Comparison of ENCODE assay signal across 8 mouse cellular contexts in the genomic region with DNA sequence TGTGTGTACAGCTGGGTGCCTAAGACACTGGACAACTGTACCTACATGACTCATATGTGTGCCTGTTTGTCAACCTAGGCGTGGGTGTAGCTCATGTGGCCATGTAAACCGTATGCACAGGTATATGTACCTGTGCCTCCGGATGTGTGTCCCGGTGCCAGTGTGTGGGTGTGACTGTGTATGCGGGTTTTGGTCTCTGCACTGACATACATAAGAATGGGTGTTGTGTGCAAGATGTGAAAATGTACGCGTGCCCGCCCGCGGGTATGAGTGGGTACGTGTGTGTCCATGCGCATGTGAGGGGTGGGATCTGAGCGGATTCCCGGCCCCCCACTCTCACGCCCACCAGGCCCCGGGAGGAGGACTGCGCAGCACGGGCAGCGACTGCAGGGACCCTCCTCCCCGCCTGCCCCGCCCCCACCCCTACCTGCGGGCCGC. TPM values are rescaled to one million over a fixed set of nuclear protein-coding genes. Genes with fewer than 3 reads are reported as not detected.
DNase-seq lines count a peak whose midpoint lies in the region; ATAC-seq and TF ChIP-seq lines count a peak whose summit lies in the region.

No protein-coding gene starts in this region.

- TF ChIP-seq POLR2A in heart, adult 2 months (IDR thresholded peaks at IDR 0.05; ENCODE audit: insufficient read depth, low read depth, low read length), result no peak
- no peak for TF ChIP-seq POLR2A in embryonic fibroblast, embryonic 13.5 days (IDR thresholded peaks at IDR 0.05; ENCODE audit: low read depth, low read length)

- no peak overlapping the region for H3K9ac ChIP-seq in heart, adult 2 months (ENCODE audit: low read depth, low read length)
- peak overlapping the region; percentile 79 for H3K9ac ChIP-seq in limb, embryonic 12.5 days (replicated peaks)
- H3K9ac ChIP-seq in stomach, embryonic 16.5 days (ENCODE audit: low read length), result peak overlapping the region; percentile 74

- H3K4me3 ChIP-seq in heart, adult 2 months, result peak overlapping the region; percentile 45
- peak overlapping the region; percentile 29 for H3K4me3 ChIP-seq in embryonic fibroblast, embryonic 13.5 days (ENCODE audit: insufficient read depth, low read length)
- H3K4me3 ChIP-seq in limb, embryonic 12.5 days (replicated peaks), result peak overlapping the region; percentile 82
- peak overlapping the region; percentile 62 for H3K4me3 ChIP-seq in stomach, embryonic 16.5 days (replicated peaks; ENCODE audit: low read length)

- no peak for TF ChIP-seq EP300 in heart, adult 2 months (IDR thresholded peaks at IDR 0.05; ENCODE audit: insufficient read depth, low read depth, low read length)

- H3K27me3 ChIP-seq in heart, adult 2 months (ENCODE audit: control insufficient read depth, insufficient read depth, low read length), result no peaks in the 10 kb centered on the region
- H3K27me3 ChIP-seq in limb, embryonic 12.5 days, result no peaks in the 10 kb centered on the region
- no peaks in the 10 kb centered on the region for H3K27me3 ChIP-seq in stomach, embryonic 16.5 days (ENCODE audit: control insufficient read depth, insufficient read depth, low read length)

- peak overlapping the region; percentile 76 for H3K4me2 ChIP-seq in limb, embryonic 12.5 days
- peak overlapping the region; percentile 76 for H3K4me2 ChIP-seq in stomach, embryonic 16.5 days (ENCODE audit: low read depth, low read length)

- H3K36me3 ChIP-seq in heart, adult 2 months (ENCODE audit: control insufficient read depth, insufficient read depth, low read length), result no peaks in the 10 kb centered on the region
- no peaks in the 10 kb centered on the region for H3K36me3 ChIP-seq in limb, embryonic 12.5 days
- H3K36me3 ChIP-seq in stomach, embryonic 16.5 days (ENCODE audit: control insufficient read depth, insufficient read depth, low read length), result no peaks in the 10 kb centered on the region

- intact Hi-C loops in heart, adult 2 months (cut with DNase I), result no loop called here

- no peaks in the 10 kb centered on the region for H3K79me2 ChIP-seq in heart, adult 2 months (replicated peaks; ENCODE audit: control insufficient read depth, insufficient read depth, low read length)

- no peaks in the 10 kb centered on the region for H3K9me3 ChIP-seq in limb, embryonic 12.5 days
- no peaks in the 10 kb centered on the region for H3K9me3 ChIP-seq in stomach, embryonic 16.5 days (replicated peaks; ENCODE audit: control insufficient read depth, low read length)

- TF ChIP-seq CTCF in heart, adult 2 months (IDR thresholded peaks at IDR 0.05), result no peak
- no peak for TF ChIP-seq CTCF in embryonic fibroblast, embryonic 13.5 days (IDR thresholded peaks at IDR 0.05; ENCODE audit: borderline replicate concordance, insufficient read depth, low read length)

- DNase-seq in heart, adult 2 months, result no peak
- no peak for DNase-seq in heart, adult 8-10 months (ENCODE audit: low spot score)
- DNase-seq in A20 (ENCODE audit: low read depth, low spot score), result peak; percentile 29
- DNase-seq in spleen, postnatal 36 days (ENCODE audit: low spot score in 2 of 2), result no peak
- no peak for DNase-seq in adrenal gland, postnatal 10 days

- H3K4me1 ChIP-seq in heart, adult 2 months (ENCODE audit: control insufficient read depth, insufficient read depth, low read length), result peaks cover 7% of the 10 kb centered on the region
- H3K4me1 ChIP-seq in embryonic fibroblast, embryonic 13.5 days (ENCODE audit: control insufficient read depth, insufficient read depth, low read length), result 0 out of 2 replicates have a peak, but pooled peaks cover 3% of the 10 kb centered on the region
- H3K4me1 ChIP-seq in limb, embryonic 12.5 days (replicated peaks), result peaks cover 49% of the 10 kb centered on the region
- peaks cover 60% of the 10 kb centered on the region for H3K4me1 ChIP-seq in stomach, embryonic 16.5 days (ENCODE audit: control insufficient read depth, insufficient read depth, low read length)

- ATAC-seq in limb, embryonic 12.5 days (ENCODE audit: insufficient number of reproducible peaks, insufficient read depth, low FRiP score, low TSS enrichment, low read depth), result peak; percentile 45
- peak; percentile 19; the same call in 1 of the 2 replicates for ATAC-seq in stomach, embryonic 16.5 days (ENCODE audit: insufficient read depth, low FRiP score)

- H3K27ac ChIP-seq in heart, adult 2 months, result no peak overlapping the region
- H3K27ac ChIP-seq in embryonic fibroblast, embryonic 13.5 days (ENCODE audit: insufficient read depth, low read length), result no peak overlapping the region
- no peak overlapping the region for H3K27ac ChIP-seq in limb, embryonic 12.5 days
- H3K27ac ChIP-seq in stomach, embryonic 16.5 days (ENCODE audit: low read length), result peak overlapping the region; percentile 89

- whole genome bisulfite sequencing in heart, adult 2 months, result 16% methylated on average over 22 of the region's 23 CpGs
- under 1% methylated on average over 22 of the region's 23 CpGs for WGBS in limb, embryonic 12.5 days
- WGBS in stomach, embryonic 16.5 days, result 1% methylated on average over 22 of the region's 23 CpGs

RNA-seq across cellular contexts. Expression of a gene that starts 22.6 kb away (rescaled TPM):
- 1 to 10 TPM; 3.2 to 3.7 TPM for total RNA-seq in heart, adult 2 months (2021)
- polyA plus RNA-seq in heart, adult 2 months (2012; rRNA removed), result 3.8 and 4.4 TPM in 2 replicates
- 1 to 10 TPM; 2.8 to 4.0 (median 3.2) TPM for total RNA-seq in heart, adult 8-10 months (2022)
- polyA plus RNA-seq in embryonic fibroblast, embryonic 13.5 days (2011; ENCODE audit: insufficient read length, low read depth, missing spikeins), result 7.0 and 11.0 TPM in 2 replicates
- 4.6 and 5.1 TPM in 2 replicates for polyA plus RNA-seq in limb, embryonic 12.5 days (2016; fragmentation: Nextera tagmentation; extraction: Ambion mirVana)
- polyA plus RNA-seq in stomach, embryonic 16.5 days (2015; fragmentation: Nextera tagmentation; extraction: Ambion mirVana), result 8.2 and 8.5 TPM in 2 replicates
- 10 to 100 TPM; 16.5 to 16.6 TPM for total RNA-seq in adrenal gland, postnatal 10 days (2021)

RNA-seq across cellular contexts. Expression of a gene that starts 48.8 kb away (rescaled TPM):
- 10 to 100 TPM; 17.7 to 17.9 TPM for total RNA-seq in heart, adult 2 months (2021)
- polyA plus RNA-seq in heart, adult 2 months (2012; rRNA removed), result 8.7 and 18.8 TPM in 2 replicates
- total RNA-seq in heart, adult 8-10 months (2022), result 10 to 100 TPM; 19.5 to 31.7 (median 25.4) TPM
- 9.4 and 15.0 TPM in 2 replicates for polyA plus RNA-seq in embryonic fibroblast, embryonic 13.5 days (2011; ENCODE audit: insufficient read length, low read depth, missing spikeins)
- polyA plus RNA-seq in limb, embryonic 12.5 days (2016; fragmentation: Nextera tagmentation; extraction: Ambion mirVana), result 1.2 and 1.9 TPM in 2 replicates
- 3.0 and 3.9 TPM in 2 replicates for polyA plus RNA-seq in stomach, embryonic 16.5 days (2015; fragmentation: Nextera tagmentation; extraction: Ambion mirVana)
- 1 to 10 TPM; 4.2 to 7.4 TPM for total RNA-seq in adrenal gland, postnatal 10 days (2021)

RNA-seq across cellular contexts. Expression of a gene that starts 49.0 kb away (rescaled TPM):
- 10 to 100 TPM; 26.3 to 29.7 TPM for total RNA-seq in heart, adult 2 months (2021)
- 10.4 and 18.4 TPM in 2 replicates for polyA plus RNA-seq in heart, adult 2 months (2012; rRNA removed)
- 10 to 100 TPM; 24.9 to 35.0 (median 29.2) TPM for total RNA-seq in heart, adult 8-10 months (2022)
- polyA plus RNA-seq in embryonic fibroblast, embryonic 13.5 days (2011; ENCODE audit: insufficient read length, low read depth, missing spikeins), result 104 and 112 TPM in 2 replicates
- polyA plus RNA-seq in limb, embryonic 12.5 days (2016; fragmentation: Nextera tagmentation; extraction: Ambion mirVana), result 78.7 and 80.2 TPM in 2 replicates
- 72.9 and 80.0 TPM in 2 replicates for polyA plus RNA-seq in stomach, embryonic 16.5 days (2015; fragmentation: Nextera tagmentation; extraction: Ambion mirVana)
- 10 to 100 TPM; 63.8 to 68.1 TPM for total RNA-seq in adrenal gland, postnatal 10 days (2021)

RNA-seq across cellular contexts. Expression of a gene that starts 49.1 kb away (rescaled TPM):
- total RNA-seq in heart, adult 2 months (2021), result 10 to 100 TPM; 10.2 to 14.2 TPM
- 6.6 and 13.3 TPM in 2 replicates for polyA plus RNA-seq in heart, adult 2 months (2012; rRNA removed)
- total RNA-seq in heart, adult 8-10 months (2022), result 10 to 100 TPM in 3 of 4 experiments, 1 to 10 TPM in 1; 8.2 to 15.2 (median 12.1) TPM
- polyA plus RNA-seq in embryonic fibroblast, embryonic 13.5 days (2011; ENCODE audit: insufficient read length, low read depth, missing spikeins), result 59.9 and 65.4 TPM in 2 replicates
- polyA plus RNA-seq in limb, embryonic 12.5 days (2016; fragmentation: Nextera tagmentation; extraction: Ambion mirVana), result 31.2 and 32.7 TPM in 2 replicates
- polyA plus RNA-seq in stomach, embryonic 16.5 days (2015; fragmentation: Nextera tagmentation; extraction: Ambion mirVana), result 13.0 and 13.1 TPM in 2 replicates
- total RNA-seq in adrenal gland, postnatal 10 days (2021), result 10 to 100 TPM; 26.9 to 29.6 TPM

Comparison
In these comparisons a context has a peak if more than half of its experiments do, and no peak if none do; other contexts are left out.
1. H3K4me3 ChIP-seq: peak in every context shown above with its lines; median percentile 82 in limb, embryonic 12.5 days; 62 in stomach, embryonic 16.5 days; 45 in heart, adult 2 months; 29 in embryonic fibroblast, embryonic 13.5 days.